Mouse (Mus musculus): ENCODE measurements at regions not wholly inside any gene's neighbourhood (a gene's known extent, or its start where the extent isn't known, plus 50 kb on each side); places are given as distances from the start of the nearest gene placed in this dataset.
A peak's percentile ranks its signal among the peaks of the same experiment; 100 is the strongest.

DNA sequence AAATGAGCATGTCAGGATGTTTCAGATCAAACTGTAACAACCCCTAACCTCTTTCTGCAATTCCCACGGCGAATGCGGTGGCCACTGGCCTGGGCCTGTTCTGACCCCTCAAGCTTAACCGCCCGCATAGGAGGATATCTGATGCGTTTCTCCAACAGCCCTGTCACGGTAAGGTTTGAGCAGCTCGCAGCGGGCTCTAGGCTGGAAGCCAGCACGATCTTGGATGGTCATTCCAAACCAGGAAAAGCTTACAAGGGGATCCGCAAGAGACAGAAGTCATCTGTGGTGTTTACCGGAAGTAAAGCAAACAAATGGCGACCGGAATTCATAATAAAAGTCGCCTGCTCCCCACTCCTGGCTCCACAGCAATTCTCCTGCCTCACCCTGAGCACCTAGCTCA is 281.7 kb downstream of the Pdcd6ip start:
- DNase-seq (ENCODE audit: extremely low spot score, low read depth, low spot score): no peak

DNA sequence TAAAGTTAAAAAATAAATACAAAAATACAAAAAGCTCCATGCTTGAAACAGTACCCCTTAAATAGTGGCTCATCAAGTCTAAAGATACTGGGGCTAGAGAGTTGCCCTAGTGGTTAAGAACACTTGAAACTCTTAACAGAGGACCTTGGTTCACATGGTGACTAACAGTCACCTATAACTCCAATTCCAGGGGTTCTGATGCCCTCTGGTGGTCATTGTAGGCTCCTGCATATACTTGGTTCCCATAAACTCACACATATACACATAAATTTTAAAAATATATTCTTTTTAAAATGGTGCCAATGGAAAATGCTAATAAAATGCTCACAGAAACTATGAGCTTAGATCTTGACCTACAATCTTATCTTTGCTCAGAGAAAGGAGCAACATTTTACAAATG is 286.4 kb downstream of the Pdcd6ip start:
- DNase-seq (ENCODE audit: extremely low spot score, low read depth, low spot score): no peak

DNA sequence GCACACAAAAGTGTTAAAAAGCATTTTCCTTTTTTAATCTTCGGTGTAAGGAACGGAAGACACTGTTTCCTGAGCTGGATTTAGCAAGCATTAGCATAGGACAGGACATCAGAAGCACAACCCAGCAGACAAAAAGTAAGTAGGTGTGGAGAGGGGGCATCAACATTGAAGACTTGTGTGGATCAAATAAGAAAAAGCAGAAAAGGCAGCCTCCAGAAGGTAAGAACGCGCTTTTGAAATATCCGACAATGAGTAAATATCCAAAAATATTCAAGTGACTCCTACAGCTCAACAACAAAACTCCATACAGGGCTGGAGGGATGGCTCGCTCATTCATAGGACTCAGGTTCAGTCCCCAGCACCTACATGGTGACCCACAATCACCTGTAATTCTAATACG is 286.9 kb downstream of the Pdcd6ip start:
- no peak for DNase-seq (ENCODE audit: extremely low spot score, low read depth, low spot score)

DNA sequence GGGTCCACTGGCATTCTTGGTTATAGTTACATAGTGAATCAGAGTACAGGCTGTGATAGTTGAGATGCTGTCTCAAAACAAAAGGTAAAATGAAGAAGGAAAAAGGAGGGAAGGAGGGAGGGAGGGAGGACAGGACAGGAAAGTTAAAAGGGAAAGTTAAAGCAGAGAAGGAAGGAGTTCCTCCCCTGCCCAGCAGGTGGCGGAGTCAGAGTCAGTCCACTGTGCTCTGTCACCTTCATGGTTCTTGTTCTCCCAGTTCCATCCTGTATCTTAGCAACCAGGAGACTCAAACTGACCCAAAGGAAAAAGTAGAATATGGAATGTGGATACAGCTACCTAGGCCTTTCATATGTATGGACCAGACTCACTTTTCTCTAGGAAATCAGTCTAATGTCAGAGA is 288.3 kb downstream of the Pdcd6ip start:
- DNase-seq (ENCODE audit: extremely low spot score, low read depth, low spot score): no peak

DNA sequence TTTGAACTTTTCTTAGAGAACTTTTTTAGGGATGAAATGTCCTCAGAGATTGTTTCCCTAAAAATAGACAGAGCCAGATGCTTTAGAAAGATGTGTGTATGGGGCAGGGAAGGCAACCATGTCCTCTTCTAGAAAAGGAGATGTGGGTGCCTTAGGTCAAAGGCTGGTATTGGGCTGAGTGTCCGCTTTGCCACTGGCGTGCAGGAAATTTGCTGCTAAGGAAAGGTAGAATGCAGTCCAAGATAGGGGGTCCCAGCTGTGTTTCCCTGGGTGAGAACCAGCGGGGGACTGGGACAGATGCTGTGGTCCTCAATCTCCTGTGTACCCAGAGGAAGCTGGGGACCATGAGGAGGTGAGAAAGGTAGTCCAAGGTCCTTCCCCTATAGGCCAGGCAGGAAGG is 291.0 kb downstream of the Pdcd6ip start:
- no peak for DNase-seq (ENCODE audit: extremely low spot score, low read depth, low spot score)

DNA sequence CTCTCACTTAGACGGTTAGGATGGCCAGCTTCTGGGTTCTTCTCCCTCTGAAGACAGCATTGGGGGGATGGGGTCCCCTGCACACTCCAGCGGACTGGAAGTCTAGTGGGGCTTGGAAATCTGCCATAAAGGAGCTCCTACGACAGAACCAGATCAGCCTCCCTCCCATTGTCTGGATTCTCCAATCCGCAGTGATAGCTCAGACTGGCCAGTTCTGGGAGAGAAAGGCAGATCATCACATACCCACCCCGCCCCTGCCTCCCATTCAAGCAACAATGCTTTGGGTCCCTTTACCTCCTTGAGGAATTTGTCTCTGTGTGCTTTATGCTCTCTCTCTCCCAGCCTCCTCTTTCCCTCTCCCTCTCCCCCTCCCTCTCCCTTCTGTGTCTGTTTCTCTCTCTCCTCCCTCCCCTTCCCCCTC is 292.5 kb downstream of the Pdcd6ip start:
- DNase-seq (ENCODE audit: extremely low spot score, low read depth, low spot score): no peak

DNA sequence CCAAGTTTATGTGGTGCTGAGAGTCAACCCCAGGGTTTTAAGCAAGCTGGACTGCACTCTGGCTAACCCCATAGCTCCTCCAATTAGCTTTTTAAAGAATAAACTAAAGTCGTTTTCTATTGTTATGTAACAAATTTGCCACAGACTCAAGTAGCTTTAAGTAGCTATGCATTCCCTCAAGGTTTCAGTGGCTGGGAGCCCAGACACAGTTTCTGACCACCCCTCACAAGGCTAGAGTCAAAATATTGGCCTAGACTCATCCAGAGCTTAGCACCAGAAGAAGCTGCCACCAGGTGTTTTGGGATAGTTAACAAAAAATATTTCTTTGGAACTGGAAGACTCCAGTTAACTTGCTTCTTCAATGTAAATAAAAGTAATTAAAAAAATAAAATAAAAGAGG is 293.4 kb downstream of the Pdcd6ip start:
- DNase-seq (ENCODE audit: extremely low spot score, low read depth, low spot score): no peak

DNA sequence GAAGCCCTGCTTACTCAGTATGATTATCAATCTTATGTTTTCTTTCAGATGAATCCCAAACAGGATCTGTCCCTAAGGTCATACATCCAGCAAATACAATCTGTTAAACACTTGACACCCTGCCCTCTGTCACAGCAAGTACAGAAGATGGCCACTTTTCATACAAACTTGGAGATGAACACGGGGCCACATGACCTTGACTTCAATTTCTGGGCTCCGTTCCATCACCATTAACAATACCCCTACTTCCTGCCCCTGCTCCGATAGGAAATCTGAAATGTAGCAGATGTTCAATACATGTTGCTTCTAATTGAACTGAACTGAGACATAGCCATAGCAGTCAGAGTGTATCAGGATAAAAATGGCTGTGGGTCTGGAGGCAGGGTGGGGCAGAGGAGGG is 294.2 kb downstream of the Pdcd6ip start:
- no peak for DNase-seq (ENCODE audit: extremely low spot score, low read depth, low spot score)

DNA sequence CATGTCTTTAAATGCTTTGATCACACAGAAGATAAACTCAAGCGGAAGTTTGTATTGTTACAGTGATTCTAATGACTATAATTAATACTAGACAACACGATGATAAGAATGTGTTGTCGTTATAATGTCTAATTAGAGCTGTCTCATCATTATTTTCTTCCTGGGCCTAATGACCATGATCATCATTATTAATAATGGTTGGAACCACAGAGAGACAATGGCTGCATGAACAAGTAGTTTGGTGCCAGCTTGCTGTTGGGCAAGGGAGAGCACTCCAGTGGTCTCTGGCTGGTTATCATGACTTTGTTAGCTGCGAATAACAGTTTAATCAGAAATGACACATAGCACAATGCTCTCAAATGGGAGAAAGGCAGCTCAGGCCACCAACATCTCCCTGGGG is 296.4 kb downstream of the Pdcd6ip start:
- DNase-seq (ENCODE audit: extremely low spot score, low read depth, low spot score): no peak

DNA sequence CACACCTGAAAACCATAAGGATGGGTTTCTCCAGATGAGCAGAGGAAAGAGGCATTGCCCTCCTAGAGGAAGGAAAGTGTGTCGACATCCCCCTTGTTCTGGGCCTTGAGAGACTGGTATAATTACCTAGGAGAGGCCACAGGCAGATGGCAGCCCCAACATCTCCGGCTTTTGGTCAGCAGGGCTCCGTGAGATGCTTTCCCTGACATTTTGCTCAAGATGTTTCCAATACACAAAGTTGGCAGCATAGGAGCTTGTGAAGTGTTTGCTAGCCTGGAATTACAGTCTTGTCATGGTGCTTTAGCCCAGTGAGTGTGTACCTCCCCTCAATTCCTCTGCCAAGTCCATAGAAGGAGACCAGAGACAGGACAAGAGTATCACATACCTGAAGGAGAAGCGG is 299.5 kb downstream of the Pdcd6ip start:
- no peak for DNase-seq (ENCODE audit: extremely low spot score, low read depth, low spot score)

DNA sequence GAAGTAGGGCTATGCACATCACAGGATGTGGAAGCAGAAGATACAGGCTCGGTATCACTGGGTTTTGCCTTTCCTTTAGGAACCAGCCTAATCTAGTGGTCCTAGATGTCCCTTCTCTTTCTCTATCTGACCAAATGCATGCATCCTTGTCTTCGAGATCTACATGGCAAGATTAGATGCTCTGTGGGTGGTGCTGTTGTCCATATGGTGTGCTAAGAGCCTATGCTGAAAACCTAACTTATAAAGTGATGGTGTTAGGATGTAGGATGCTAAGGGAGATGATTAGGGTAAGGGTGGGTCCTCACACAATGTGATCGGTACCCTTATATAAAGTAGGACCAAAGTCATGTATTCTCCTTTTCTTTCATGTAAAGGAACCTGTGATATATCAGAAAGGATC is 313.7 kb downstream of the Pdcd6ip start:
- DNase-seq (ENCODE audit: extremely low spot score, low read depth, low spot score): no peak

DNA sequence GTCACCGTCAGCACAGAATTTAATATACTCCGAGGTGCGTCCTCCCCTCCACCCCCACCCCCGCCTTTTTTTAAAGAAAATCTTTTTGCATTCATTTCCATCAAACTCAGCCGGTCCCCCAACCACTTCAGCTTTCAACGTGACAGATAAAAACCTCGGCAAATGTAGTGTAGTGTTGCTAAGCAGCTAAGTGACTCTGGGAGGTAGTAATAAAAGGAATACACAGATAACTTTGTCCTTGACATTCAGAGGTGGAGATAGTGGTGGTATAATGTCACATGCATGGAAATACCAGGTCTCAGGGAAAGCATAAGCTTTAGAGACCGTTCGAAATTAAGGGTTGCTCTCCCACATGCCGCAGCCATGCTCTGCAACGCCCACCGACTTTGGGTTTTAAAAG is 320.7 kb downstream of the Pdcd6ip start:
- DNase-seq (ENCODE audit: extremely low spot score, low read depth, low spot score): no peak

DNA sequence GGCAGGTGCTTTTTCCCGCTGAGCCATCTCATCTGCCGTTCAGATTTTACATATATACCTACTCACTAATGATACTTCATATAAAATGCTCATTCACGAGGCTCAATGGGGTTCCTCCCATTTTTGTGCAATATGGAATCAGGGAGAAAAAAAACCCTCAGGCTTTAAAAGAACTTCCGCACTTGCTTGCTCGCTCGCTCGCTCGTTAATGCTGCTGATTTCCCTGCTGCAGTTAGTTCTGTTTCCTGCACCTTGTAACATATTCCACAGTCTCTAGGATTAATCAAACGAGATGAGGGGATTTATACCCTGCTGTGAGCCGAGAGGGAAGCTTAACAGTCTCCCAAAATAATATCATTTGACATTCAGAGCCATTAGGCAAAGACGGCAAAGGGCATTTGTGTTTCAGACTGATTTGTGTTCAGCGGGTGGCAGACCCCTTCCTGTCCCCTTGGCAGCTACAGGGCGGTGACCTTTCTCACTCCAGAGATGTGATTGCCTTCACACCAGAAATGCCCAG is 326.4 kb downstream of the Pdcd6ip start:
- DNase-seq (ENCODE audit: extremely low spot score, low read depth, low spot score): peak; percentile 39

DNA sequence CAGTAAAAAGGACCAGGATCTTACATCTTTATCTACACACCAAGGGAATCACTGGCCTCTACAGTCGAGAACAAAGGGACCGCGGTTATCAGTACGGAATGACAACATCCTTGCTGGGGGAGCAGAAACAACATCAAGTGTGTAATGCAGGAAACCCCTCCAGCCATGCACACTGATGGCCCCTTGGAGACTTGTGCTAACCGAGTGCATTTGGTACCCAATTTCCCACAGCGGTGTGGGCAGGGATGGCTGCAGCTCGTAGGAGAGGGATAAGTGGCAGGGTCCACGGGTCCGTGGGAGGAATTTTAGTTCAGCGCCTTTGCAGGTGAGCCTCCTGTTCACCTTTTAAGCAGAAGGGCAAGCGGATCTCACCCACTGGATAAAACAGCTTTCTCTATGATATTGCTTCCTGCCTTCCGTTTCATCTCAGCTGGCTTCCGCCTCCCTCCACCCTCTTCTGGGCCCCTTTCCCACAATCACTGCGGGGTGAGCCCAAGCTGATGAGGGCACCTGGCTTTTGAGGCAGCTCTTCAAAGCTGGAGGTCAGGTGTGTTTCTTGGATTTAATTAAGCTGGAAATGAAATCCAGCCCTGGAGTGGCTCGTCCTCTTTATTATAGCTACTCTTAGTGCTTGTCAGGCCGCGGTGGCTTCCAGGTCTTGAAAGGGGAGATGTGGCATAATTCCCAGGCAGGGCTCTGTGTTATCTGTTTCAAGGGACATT is 327.5 kb downstream of the Pdcd6ip start:
- no peak for DNase-seq (ENCODE audit: extremely low spot score, low read depth, low spot score)

DNA sequence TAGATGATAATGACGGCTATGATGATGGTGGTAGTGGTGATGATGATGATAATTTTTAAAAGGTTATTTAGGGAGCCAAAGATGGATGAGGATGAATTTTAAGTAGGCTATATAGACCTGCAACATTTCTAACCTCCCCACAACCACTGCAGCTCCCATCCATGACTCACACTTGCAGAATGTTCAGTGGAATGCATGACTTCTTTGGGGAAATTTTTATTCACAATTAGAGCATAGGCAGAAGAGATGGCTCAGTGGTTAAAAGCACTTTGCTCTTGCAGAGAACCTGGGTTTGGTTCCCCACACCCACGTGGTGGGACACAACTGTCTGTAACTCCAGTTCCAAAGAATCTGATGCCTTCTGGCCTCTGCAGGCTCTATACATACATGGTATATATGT is 329.5 kb downstream of the Pdcd6ip start:
- no peak for DNase-seq (ENCODE audit: extremely low spot score, low read depth, low spot score)

DNA sequence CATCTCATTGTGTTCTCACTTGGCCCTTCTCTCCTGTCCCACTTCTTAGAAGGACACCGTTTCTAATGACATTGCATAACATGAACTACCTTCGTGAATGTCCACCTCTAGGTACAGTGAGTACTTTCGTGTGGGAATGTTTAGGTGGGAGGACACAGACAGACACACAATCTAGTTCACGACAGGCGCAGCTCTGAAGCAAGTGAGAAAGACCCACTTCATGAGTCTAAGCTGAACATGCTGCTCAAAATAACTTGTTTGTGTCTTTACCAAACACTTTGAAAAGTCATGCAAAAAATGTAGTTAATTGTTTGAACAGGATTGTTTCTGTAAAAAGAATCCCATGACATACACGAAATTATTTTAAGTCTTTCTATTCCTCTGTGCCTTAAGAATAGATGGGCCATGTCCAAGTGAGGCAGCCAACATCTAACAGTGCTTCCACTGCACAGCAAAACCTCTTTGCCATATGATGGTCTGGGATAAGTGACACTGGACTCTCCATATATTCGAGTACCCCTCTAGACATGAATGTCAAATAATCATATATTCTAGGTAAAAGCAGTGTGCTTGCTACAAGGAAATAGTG is 336.2 kb downstream of the Pdcd6ip start:
- no peak for DNase-seq (ENCODE audit: extremely low spot score, low read depth, low spot score)

DNA sequence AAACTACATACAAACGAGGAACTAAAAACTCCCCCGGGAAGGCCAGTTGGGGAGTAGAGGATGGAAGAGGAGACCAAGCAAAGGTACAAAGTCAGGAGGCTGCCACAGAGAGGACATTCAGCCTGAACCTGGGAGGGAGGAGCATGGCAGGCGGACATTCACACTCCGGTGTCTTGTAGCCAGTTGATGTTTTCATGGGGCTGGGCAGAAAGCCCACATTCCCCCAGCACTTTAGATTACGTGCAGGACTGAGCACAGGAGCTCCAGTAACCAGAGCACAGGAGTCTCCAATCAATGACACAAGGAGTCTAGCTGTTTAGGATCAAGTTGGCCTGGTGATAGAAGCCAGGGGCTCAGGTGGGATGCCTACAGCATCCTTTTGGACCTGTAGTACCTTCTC is 360.1 kb downstream of the Pdcd6ip start:
- no peak for DNase-seq (ENCODE audit: extremely low spot score, low read depth, low spot score)

DNA sequence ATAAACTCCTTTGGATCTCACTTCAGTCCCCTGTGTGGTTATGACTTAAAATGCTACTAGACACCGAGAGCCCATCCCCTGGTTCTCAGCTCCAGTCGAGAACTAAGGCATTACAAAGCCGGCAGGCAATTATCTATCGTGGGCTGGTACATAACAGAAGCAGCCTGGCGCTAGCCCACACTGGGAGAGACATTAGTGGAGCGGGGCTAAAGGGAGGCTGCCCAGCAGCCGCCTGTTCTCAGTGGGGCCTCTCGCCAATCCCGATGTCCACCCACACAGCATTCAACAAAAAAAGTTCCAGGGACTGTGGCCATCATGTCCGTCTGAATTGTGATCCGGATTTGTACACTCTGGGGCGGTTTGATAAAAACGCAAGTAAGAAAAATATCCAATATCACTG is 361.5 kb downstream of the Pdcd6ip start:
- DNase-seq (ENCODE audit: extremely low spot score, low read depth, low spot score): no peak

DNA sequence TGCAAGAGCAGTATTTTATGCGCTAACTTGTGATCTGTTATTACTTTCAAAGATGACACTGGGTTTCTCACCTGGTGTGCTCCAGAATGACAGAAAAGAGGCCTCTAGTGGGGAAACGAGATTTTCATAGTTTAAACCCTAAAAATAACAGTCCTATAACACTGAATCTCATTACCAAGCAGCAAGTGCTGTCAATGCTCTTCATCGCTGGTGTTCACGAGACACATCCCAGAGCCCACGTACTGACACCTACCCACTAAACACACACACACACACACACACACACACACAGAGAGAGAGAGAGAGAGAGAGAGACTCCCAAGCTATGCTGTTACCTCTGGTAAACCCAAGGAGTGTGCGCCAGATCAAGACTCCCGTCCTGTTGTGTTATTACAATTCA is 365.9 kb downstream of the Pdcd6ip start:
- DNase-seq (ENCODE audit: extremely low spot score, low read depth, low spot score): no peak

DNA sequence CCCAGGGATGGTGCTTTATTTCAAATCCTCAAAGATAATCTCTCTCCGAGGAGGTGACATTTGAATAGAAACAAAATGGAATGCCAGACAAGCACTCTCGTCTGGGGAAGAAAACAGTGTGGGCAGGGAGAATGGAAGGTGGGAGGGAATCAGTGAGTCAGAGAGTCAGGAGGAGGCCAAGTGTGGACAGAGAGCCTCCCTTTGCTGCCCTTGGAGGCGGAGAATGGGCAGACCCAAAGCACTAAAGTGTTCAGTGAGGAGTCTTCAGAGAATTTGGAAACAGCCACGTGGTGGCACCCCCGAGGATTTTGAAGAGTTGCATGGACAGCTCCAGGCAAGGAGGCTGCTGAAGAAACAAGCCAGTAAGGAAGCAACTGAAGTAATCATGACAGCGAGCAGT is 367.2 kb downstream of the Pdcd6ip start:
- no peak for DNase-seq (ENCODE audit: extremely low spot score, low read depth, low spot score)

DNA sequence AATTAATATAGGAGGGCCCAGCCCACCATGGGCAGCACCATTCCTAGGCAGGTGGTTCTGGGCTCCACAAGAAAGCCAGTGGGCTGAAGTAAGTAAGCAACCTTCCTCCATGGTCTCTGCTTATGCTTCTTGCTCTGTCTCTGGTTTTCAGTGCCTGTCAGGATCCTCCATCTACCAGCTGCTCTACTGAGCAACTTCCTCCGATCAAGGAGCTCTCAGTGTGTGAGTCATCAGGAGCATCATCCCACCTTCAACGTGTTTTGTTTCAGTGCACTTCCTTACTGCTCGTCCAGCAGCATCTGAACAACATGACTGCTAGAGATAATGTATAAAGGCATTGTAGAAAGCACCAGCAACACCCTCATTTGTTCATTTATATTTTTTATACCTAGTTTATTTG is 368.0 kb downstream of the Pdcd6ip start:
- no peak for DNase-seq (ENCODE audit: extremely low spot score, low read depth, low spot score)

DNA sequence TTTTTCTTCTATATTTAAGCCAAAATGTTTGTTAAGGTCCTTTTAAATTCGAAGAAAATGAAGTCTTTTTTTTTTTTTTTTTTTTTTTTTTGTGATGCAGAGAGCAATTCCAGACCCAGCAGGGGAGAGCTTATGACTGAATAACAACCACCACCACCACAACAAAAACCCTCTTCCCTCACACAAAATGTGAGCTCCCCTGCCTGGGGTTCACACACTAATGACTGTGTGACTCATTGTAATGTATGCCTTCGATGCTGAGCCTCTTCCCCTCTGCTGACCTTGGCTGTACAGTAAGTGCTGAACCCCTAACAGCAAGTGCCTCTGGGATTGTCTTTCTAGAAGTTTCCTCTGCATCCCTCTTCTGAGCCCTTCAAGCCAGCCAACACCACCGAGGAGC is 383.6 kb downstream of the Pdcd6ip start:
- no peak for DNase-seq (ENCODE audit: extremely low spot score, low read depth, low spot score)
